Mouse (Mus musculus) liver, postnatal 0 days (tissue): Measurements from ENCODE around the gene Gm37240. TPM values are rescaled to one million over a fixed set of nuclear protein-coding genes. Genes with fewer than 3 reads are reported as not detected.

Source experiments
- ATAC-seq: fragments of 200-750 bp; cut with Nextera tagmentation; 2 replicates; pipeline ENCODE4 v1.8.0; 2017; ENCODE audit warnings: mild to moderate bottlenecking, moderate library complexity
- DNase-seq: peaks from one replicate; pipeline ENCODE4 v3.0.0-alpha.2; 2016
- H3K27ac ChIP-seq: fragments of 300-500 bp; sonication (generic); 2 replicates; pipeline ENCODE4 v1.5.1; 2014; ENCODE audit warnings: antibody characterized with exemption, moderate library complexity, mild to moderate bottlenecking, low read depth
- H3K27me3 ChIP-seq: fragments of 300-500 bp; sonication (generic); 2 replicates; pipeline ENCODE4 v1.6.1; 2014; ENCODE audit warnings: low read length, control low read depth, mixed read lengths; ENCODE audit not compliant: insufficient read depth
- H3K36me3 ChIP-seq: fragments of 300-500 bp; sonication (generic); replicated peaks from 2 replicates; pipeline ENCODE4 v1.6.1; 2014; ENCODE audit warnings: mild to moderate bottlenecking, control low read depth, low read length, moderate library complexity, mixed read lengths; ENCODE audit not compliant: insufficient read depth
- H3K4me1 ChIP-seq: fragments of 300-500 bp; sonication (generic); 2 replicates; pipeline ENCODE4 v1.6.1; 2014; ENCODE audit warnings: antibody characterized with exemption, mild to moderate bottlenecking, control low read depth; ENCODE audit not compliant: insufficient read depth
- H3K4me2 ChIP-seq: fragments of 300-500 bp; sonication (generic); 2 replicates; pipeline ENCODE4 v1.6.1; 2014; ENCODE audit warnings: low read depth, mild to moderate bottlenecking, low read length, moderate library complexity, mixed read lengths
- H3K4me3 ChIP-seq: fragments of 300-500 bp; sonication (generic); 2 replicates; pipeline ENCODE4 v1.5.1; 2014; ENCODE audit warnings: low read depth, low read length
- H3K9ac ChIP-seq: fragments of 300-500 bp; sonication (generic); replicated peaks from 2 replicates; pipeline ENCODE4 v1.6.1; 2014; ENCODE audit warnings: mild to moderate bottlenecking, moderate library complexity
- H3K9me3 ChIP-seq: fragments of 300-500 bp; sonication (generic); 2 replicates; pipeline ENCODE4 v1.6.1; 2016; ENCODE audit warnings: mild to moderate bottlenecking, control low read depth, low read length, mixed read lengths
- CTCF ChIP-seq: sonication (generic); IDR thresholded peaks from 2 replicates; pipeline ENCODE4 v1.5.1; 2016; ENCODE audit warnings: antibody characterized with exemption, low read depth
- EP300 ChIP-seq: IDR thresholded peaks from 2 replicates; pipeline ENCODE4 v1.6.1; 2016; ENCODE audit warnings: antibody characterized with exemption, low read depth, mild to moderate bottlenecking
- WGBS: fragments of 180-500 bp; shearing (Covaris S2); extraction: QIAGEN DNeasy Blood & Tissue Kit; methylation state at CpG from one replicate; pipeline ENCODE4 v1.1.7; 2014; ENCODE audit not compliant: insufficient replicate concordance; 5-methylcytosine and 5-hydroxymethylcytosine counted together
- polyA plus RNA-seq: library from polyadenylated mRNA; unstranded; fragments of >200 nt; fragmentation: Nextera tagmentation; extraction: Ambion mirVana; gene quantifications from 2 replicates; pipeline ENCODE4 v1.2.1, GENCODE M21; 2015

Gene Gm37240
- polyA plus RNA-seq, 1 experiment from 2014 or later = 0.72 TPM

DNA sequence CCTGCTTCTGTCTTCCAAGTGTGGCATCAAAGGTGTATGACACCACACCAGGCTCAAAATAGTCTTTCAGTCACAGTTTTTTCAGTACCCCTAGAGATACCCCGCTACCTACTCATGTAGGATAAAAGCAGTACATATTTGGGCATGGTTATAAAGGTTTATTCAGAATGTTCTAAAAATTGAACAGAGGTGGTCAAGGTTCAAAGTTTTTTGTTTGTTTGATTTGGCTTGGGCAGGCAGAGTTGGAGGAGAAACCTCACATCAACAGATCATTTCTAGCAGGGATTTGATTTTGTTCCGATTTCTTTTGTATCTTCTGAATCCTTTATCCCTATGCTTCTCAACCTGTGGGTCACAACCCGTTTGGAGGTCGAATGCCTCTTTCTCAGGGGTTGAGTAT lies 690.7 kb downstream of the Gm37240 start:
- WGBS = 76% methylated on average over 4 of the region's 4 CpGs
- Histone ChIP-seq H3K4me2 (no peak overlapping the region), H3K27me3 (no peaks in the 10 kb centered on the region), H3K36me3 (no peaks in the 10 kb centered on the region), H3K9ac (no peak overlapping the region), H3K4me3 (no peak overlapping the region), H3K4me1 (no peaks in the 10 kb centered on the region), H3K9me3 (no peaks in the 10 kb centered on the region), H3K27ac (peak overlapping the region; percentile 44; the same call in 1 of the 2 replicates)
- ATAC-seq (no peak), DNase-seq (no peak)
- TF ChIP-seq CTCF (no peak), EP300 (no peak)

- H3K9ac ChIP-seq = peak overlapping the region; percentile 23
- H3K27ac ChIP-seq = 0 out of 2 replicates have a peak overlapping the region, but pooled peaks have one; percentile 35
- no peaks in the 10 kb centered on the region for H3K4me1 ChIP-seq
- 23% methylated on average over 8 of the region's 8 CpGs for WGBS
- H3K4me3 ChIP-seq = peak overlapping the region; percentile 35
- no peaks in the 10 kb centered on the region for H3K9me3 ChIP-seq
- no peaks in the 10 kb centered on the region for H3K36me3 ChIP-seq
- ATAC-seq (peak; percentile 54; the same call in 1 of the 2 replicates), DNase-seq (peak; percentile 33)
- H3K27me3 ChIP-seq = no peaks in the 10 kb centered on the region
- no peak for TF ChIP-seq CTCF
- TF ChIP-seq EP300 = no peak
- peak overlapping the region; percentile 56 for H3K4me2 ChIP-seq
These were observed 692.2 kb downstream of the Gm37240 start for GRCm38 (mm10) chr3:85195068-85195481.

DNA sequence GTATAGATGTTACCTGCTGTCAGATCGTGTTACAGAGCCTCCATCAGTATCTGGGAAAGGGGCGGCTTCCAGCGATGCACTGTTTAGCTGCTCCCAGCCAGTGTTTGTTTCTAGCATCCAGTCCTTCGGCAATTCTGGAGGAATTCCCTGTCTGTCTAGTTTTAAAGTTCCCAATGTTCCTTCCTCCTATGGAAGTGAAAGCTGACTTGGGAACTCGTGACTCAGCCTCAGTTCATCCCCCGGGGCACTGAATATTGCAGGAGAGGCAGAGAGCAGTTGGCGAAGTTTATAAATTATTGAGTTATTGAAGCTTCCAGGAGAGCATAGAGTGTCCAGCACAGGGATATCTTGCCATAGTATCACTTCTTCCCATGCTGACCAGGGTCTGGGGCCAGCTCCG lies 697.5 kb downstream of the Gm37240 start:
- Histone ChIP-seq H3K36me3 (no peaks in the 10 kb centered on the region), H3K27me3 (no peaks in the 10 kb centered on the region), H3K4me1 (peaks cover 4% of the 10 kb centered on the region; the same call in 1 of the 2 replicates), H3K4me2 (no peak overlapping the region), H3K9ac (no peak overlapping the region), H3K9me3 (no peaks in the 10 kb centered on the region), H3K27ac (no peak overlapping the region), H3K4me3 (no peak overlapping the region)
- TF ChIP-seq CTCF = no peak
- no peak for TF ChIP-seq EP300
- WGBS = 68% methylated on average over 8 of the region's 8 CpGs
- DNase-seq = no peak
- ATAC-seq = no peak

- no peaks in the 10 kb centered on the region for H3K27me3 ChIP-seq
- H3K27ac ChIP-seq = no peak overlapping the region
- TF ChIP-seq CTCF = no peak
- ATAC-seq (no peak), DNase-seq (no peak)
- H3K9me3 ChIP-seq = no peaks in the 10 kb centered on the region
- H3K4me2 ChIP-seq = no peak overlapping the region
- no peak overlapping the region for H3K4me3 ChIP-seq
- 25% methylated on average over 5 of the region's 5 CpGs for WGBS
- H3K36me3 ChIP-seq = no peaks in the 10 kb centered on the region
- no peak overlapping the region for H3K9ac ChIP-seq
- H3K4me1 ChIP-seq = peaks cover 4% of the 10 kb centered on the region; the same call in 1 of the 2 replicates
These were observed 699.0 kb downstream of the Gm37240 start for GRCm38 (mm10) chr3:85188364-85188763.

GRCm38 (mm10) chr3:85186661-85187076 lies 700.6 kb downstream of the Gm37240 start:
- Histone ChIP-seq H3K27ac (no peak overlapping the region), H3K9ac (no peak overlapping the region), H3K4me3 (no peak overlapping the region), H3K36me3 (no peaks in the 10 kb centered on the region), H3K27me3 (no peaks in the 10 kb centered on the region), H3K9me3 (no peaks in the 10 kb centered on the region), H3K4me2 (no peak overlapping the region), H3K4me1 (peaks cover 4% of the 10 kb centered on the region; the same call in 1 of the 2 replicates)
- ATAC-seq = no peak
- no peak for DNase-seq
- no peak for TF ChIP-seq CTCF
- no peak for TF ChIP-seq EP300
- 68% methylated on average over 19 of the region's 19 CpGs for WGBS

GRCm38 (mm10) chr3:85185827-85186226 lies 701.5 kb downstream of the Gm37240 start:
- Histone ChIP-seq H3K4me3 (no peak overlapping the region), H3K27ac (no peak overlapping the region), H3K27me3 (no peaks in the 10 kb centered on the region), H3K4me2 (no peak overlapping the region), H3K9ac (no peak overlapping the region), H3K9me3 (no peaks in the 10 kb centered on the region), H3K36me3 (no peaks in the 10 kb centered on the region), H3K4me1 (peaks cover 4% of the 10 kb centered on the region; the same call in 1 of the 2 replicates)
- DNase-seq (peak; percentile 19), ATAC-seq (no peak)
- 38% methylated on average over 12 of the region's 12 CpGs for WGBS
- no peak for TF ChIP-seq CTCF
- TF ChIP-seq EP300 = no peak

GRCm38 (mm10) chr3:85184916-85185315 lies 702.4 kb downstream of the Gm37240 start:
- Histone ChIP-seq H3K4me3 (no peak overlapping the region), H3K27ac (no peak overlapping the region), H3K9ac (no peak overlapping the region), H3K4me2 (no peak overlapping the region), H3K4me1 (peaks cover 4% of the 10 kb centered on the region; the same call in 1 of the 2 replicates), H3K27me3 (no peaks in the 10 kb centered on the region), H3K9me3 (no peaks in the 10 kb centered on the region), H3K36me3 (no peaks in the 10 kb centered on the region)
- TF ChIP-seq CTCF (no peak), EP300 (no peak)
- DNase-seq = no peak
- 62% methylated on average over 11 of the region's 11 CpGs for WGBS
- ATAC-seq = no peak
